Mouse (Mus musculus) kidney, adult 2 months (tissue): Measurements from ENCODE around the gene Mecr.

Experiments
- CTCF ChIP-seq: fragments of 200-500 bp; conservative IDR thresholded peaks from 2 replicates; pipeline ENCODE4 v1.5.1; 2011; ENCODE audit warnings: low read depth, mild to moderate bottlenecking, control low read depth, low read length, moderate library complexity, mixed read lengths; ENCODE audit not compliant: insufficient read depth, insufficient read length
- POLR2A ChIP-seq: fragments of 200-500 bp; IDR thresholded peaks from one replicate; pipeline ENCODE4 v1.6.1; 2011; ENCODE audit warnings: low read depth, low read length, control low read depth

DNA sequence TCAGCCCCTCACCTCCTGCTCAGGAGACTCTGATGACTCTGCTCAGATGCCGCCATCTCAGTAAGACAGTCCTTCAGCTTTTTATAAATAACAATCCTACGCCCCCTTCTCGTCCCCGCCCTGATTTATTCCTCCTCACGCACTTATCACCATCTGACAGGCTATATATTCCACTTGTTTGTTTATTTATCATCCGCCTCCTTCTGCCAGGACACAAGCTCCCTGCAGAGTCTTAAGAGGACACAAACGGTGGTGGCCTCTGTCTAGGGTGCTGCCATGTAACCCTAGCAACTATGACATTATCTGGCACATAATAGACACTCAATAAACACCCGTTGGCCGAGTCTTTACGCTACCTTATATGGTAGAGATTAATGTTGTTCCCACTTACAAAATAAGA, 27.5 kb upstream of the Mecr start:
- TF ChIP-seq CTCF: no peak
- TF ChIP-seq POLR2A: no peak
